Mouse (Mus musculus): Measurements from ENCODE around the gene Fam131b.

DNA sequence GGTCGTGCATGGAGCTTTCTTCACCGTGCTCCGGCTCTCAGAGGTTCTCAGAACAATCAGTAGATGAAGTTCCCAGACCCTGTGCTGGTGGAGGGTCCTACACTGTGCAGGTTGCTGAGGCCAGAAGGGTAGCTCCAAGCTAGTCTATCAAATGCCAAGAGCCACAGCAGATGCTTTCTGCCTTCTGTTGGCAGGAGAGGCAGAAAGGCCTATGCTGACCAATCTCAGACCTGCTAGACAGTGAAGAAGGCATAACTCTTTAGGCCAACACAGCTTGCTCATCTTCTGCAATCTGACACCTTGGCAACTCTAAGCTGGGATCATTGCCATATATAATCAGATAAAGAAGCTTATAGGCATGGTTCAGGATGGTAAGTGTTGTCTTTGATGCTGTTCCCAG, 5.8 kb upstream of the Fam131b start:
- TF ChIP-seq CTCF (IDR thresholded peaks at IDR 0.05; ENCODE audit: borderline replicate concordance, extremely low read depth, insufficient read depth, insufficient read length) (no peak), POLR2A (IDR thresholded peaks at IDR 0.05; ENCODE audit: borderline replicate concordance, extremely low read depth, insufficient read depth, insufficient read length, poor library complexity, severe bottlenecking) (no peak)

All from brain, embryonic 14.5 days (tissue).